Mouse (Mus musculus): Measurements from ENCODE around the gene Cldn1.

GRCm38 (mm10) chr16:26359619-26360018 is 12.0 kb downstream of the Cldn1 start:
- TF ChIP-seq CTCF (IDR thresholded peaks at IDR 0.05; ENCODE audit: extremely low read depth, insufficient read depth, insufficient read length, insufficient replicate concordance) (no peak), POLR2A (IDR thresholded peaks at IDR 0.05; ENCODE audit: low read depth, low read length) (no peak)
